Mouse (Mus musculus) thymus, postnatal 36 days (tissue): Measurements from ENCODE around the gene Pabpc4l.
"Not testable (repeated sequence)": the region's sequence is repeated elsewhere in the genome, so short reads cannot be mapped to it uniquely, and the experiment has no call there.

Source experiments
- DNase-seq, 2 experiments: peaks; one replicate each; pipeline ENCODE4 v3.0.0; 2022; ENCODE audit warnings: mixed read lengths in 2 of 2

Pabpc4l gene

GRCm38 (mm10) chr3:46447481-46448265 lies at the start of gene Pabpc4l:
Pabpc4l (minus strand) TSS chr3:46448219.
- peak in 1 of 2 experiments; percentile 6 for DNase-seq

GRCm38 (mm10) chr3:46490989-46491259 lies 42.9 kb upstream of the Pabpc4l start:
- DNase-seq, result no peak

- DNase-seq, result no peak
Observed at GRCm38 (mm10) chr3:46490132-46490988, 42.3 kb upstream of the Pabpc4l start.

- not testable (repeated sequence) for DNase-seq
Observed at GRCm38 (mm10) chr3:46486091-46486490, 38.1 kb upstream of the Pabpc4l start.

GRCm38 (mm10) chr3:46448266-46448532 lies 180 bp upstream of the Pabpc4l start:
- DNase-seq, result no peak

- no peak for DNase-seq
Observed at GRCm38 (mm10) chr3:46431416-46431815, 16.6 kb downstream of the Pabpc4l start.
